Mouse (Mus musculus) megakaryocyte-erythroid progenitor cell, adult 5 weeks (primary cell): ENCODE results near the gene Gtf3c3. TPM values are rescaled to one million over a fixed set of nuclear protein-coding genes. Genes with fewer than 3 reads are reported as not detected.

ENCODE experiments used
- polyA plus RNA-seq: library from polyadenylated mRNA; stranded (reverse); fragments of >175 nt; gene quantifications from 2 replicates; pipeline ENCODE4 v1.2.3, GENCODE M21; 2012

The Gtf3c3 gene
- polyA plus RNA-seq = 0.33 and 0.50 TPM in 2 replicates

DNA sequence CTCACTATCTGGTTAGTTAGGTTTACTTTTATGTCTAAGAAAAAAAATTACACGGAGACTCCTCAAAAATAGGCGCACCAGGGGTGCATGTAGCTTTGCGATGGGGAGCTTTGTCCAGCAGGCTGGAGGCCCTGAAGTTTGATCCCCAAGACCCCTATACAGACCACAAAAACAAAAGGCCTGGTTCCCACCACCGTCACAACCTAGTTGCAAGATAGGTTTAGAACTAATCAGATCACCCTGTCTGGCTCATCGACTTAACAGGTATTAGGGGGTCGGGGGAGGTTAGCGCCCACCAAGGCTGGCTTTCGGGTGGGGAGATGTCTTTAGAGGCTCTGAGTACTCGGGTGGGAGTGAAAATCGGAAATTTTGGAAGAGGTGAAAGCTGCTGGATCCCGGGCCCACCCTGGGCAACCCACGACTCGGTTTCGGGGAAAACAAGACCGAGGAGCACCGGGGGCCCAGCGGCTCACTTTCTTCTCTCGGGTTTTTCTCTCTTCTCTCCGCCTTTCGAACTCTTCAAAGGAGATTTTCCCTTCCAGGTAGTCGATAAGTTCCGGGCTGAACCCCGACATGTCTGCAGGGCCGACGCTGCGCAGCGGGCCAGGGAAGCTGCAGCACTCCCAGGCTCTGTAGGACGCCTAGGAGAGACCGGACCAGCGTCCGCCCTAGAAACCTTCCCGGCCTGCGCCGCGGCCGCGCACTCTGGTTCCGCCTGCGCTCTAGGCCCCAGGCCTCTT lies at the start of gene Gtf3c3:
Gtf3c3 (minus strand) TSS at position 632 of the 740 bp plus-strand sequence.

Other genes with a start within 250 kb of the Gtf3c3 start
- not detected in 2 replicates for gene Hecw2, start 243.8 kb downstream of the Gtf3c3 start, polyA plus RNA-seq
- 0.14 TPM in 1 of 2 replicates, not detected in the other for gene Ccdc150, start 188.3 kb downstream of the Gtf3c3 start, polyA plus RNA-seq
- not detected in 2 replicates for gene Pgap1, start 118.7 kb upstream of the Gtf3c3 start, polyA plus RNA-seq